Mouse (Mus musculus) CD4-positive, CD25-positive, alpha-beta regulatory T cell, adult 9 weeks (primary cell): ENCODE data around the gene Ppp1r9a. TPM values are rescaled to one million over a fixed set of nuclear protein-coding genes. Genes with fewer than 3 reads are reported as not detected.

Experiments used
- polyA plus RNA-seq: library from polyadenylated mRNA; unstranded; fragments of 100-300 nt; shearing (Covaris generic); gene quantifications from one replicate; pipeline ENCODE4 v1.2.1, GENCODE M21; 2017

Gene Ppp1r9a
- 0.12 TPM for polyA plus RNA-seq

DNA sequence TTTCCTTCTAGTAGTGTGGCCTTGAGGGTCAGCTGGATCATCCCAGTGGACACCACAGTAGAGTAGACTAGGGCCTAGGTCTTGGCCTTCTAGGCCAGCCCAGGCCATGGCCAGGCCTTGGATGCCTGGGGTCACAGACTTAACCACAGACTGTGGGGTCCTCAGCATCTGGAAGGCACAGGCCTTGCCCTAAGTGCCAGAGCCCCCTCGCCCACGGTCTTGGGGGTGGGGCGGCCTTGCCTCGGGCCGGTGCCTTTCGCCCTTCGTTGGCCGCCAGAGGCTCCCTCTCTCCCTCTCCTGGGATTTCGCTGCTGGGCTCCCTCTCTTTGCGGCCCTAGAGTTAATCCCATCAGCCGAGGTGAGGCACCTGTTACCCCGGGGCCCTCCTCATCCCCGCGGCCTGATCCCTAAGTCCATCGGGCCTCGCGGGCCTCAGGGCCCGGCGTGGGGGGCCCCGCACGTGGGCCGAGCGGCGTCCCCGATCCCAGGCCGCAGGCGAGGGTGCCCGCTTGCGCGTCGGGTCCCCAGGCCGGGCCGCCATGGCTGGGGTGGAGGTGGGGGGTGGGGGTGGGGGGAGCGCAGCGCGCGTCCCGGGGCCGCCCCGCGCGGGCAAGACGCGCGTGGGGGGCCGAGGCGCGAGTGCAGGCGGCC lies at the start of gene Ppp1r9a:
TSS of gene Ppp1r9a (plus strand) at position 244 of the 651 bp plus-strand sequence.

GRCm38 (mm10) chr6:5193693-5194092 lies 291.0 kb downstream of the Ppp1r9a start, which contains the start of gene Pon1:
TSS of gene Pon1 (minus strand) at chr6:5193946.

Other genes starting within 250 kb of the Ppp1r9a start
- not detected for gene Sgce, start 155.7 kb upstream of the Ppp1r9a start, polyA plus RNA-seq
- not detected for gene Peg10, start 155.6 kb upstream of the Ppp1r9a start, polyA plus RNA-seq